Mouse (Mus musculus) layer of hippocampus, adult 2 months (tissue): ENCODE data around the gene Adamts12. TPM values are rescaled to one million over a fixed set of nuclear protein-coding genes. Genes with fewer than 3 reads are reported as not detected.
A peak's percentile ranks its signal among the peaks of the same experiment; 100 is the strongest.

Experiments
- DNase-seq, 2 experiments: peaks; one replicate each; pipeline ENCODE4 v3.0.0; 2022; ENCODE audit warnings: low spot score in 2 of 2
- H3K27ac ChIP-seq: fragments of 200-600 bp; 2 replicates; pipeline ENCODE4 v1.8.1; 2022
- H3K4me3 ChIP-seq: fragments of 200-600 bp; 2 replicates; pipeline ENCODE4 v1.8.1; 2022; ENCODE audit warnings: mild to moderate bottlenecking
- CTCF ChIP-seq: fragments of 200-600 bp; conservative IDR thresholded peaks from 2 replicates; pipeline ENCODE4 v1.8.1; 2022; ENCODE audit warnings: antibody characterized with exemption, mild to moderate bottlenecking, moderate library complexity
- total RNA-seq, 2 experiments: library from RNA; stranded (reverse); gene quantifications; 2 replicates each; pipeline ENCODE4 v1.2.3; 2021

Adamts12 gene
- total RNA-seq, 2 experiments from 2014 or later, result 0.39 to 1.3 TPM

GRCm38 (mm10) chr15:11145581-11145980 lies 81.0 kb downstream of the Adamts12 start:
- no peak overlapping the region for H3K4me3 ChIP-seq
- no peak for TF ChIP-seq CTCF
- no peak overlapping the region for H3K27ac ChIP-seq
- DNase-seq, result no peak

- TF ChIP-seq CTCF, result no peak
- Histone ChIP-seq H3K27ac (no peak overlapping the region), H3K4me3 (no peak overlapping the region)
- DNase-seq, result no peak
Observed at GRCm38 (mm10) chr15:11159386-11159785, 94.8 kb downstream of the Adamts12 start.

- Histone ChIP-seq H3K27ac (no peak overlapping the region), H3K4me3 (no peak overlapping the region)
- DNase-seq, result no peak
- TF ChIP-seq CTCF, result peak; percentile 16; the same call in 1 of the 2 replicates
Observed at GRCm38 (mm10) chr15:11160759-11161158, 96.2 kb downstream of the Adamts12 start.

- Histone ChIP-seq H3K4me3 (no peak overlapping the region), H3K27ac (no peak overlapping the region)
- DNase-seq, result no peak
- TF ChIP-seq CTCF, result no peak
Observed at GRCm38 (mm10) chr15:11165883-11166282, 101.3 kb downstream of the Adamts12 start.

GRCm38 (mm10) chr15:11173884-11174470 lies 109.4 kb downstream of the Adamts12 start:
- TF ChIP-seq CTCF, result no peak
- no peak overlapping the region for H3K4me3 ChIP-seq
- DNase-seq, result no peak
- no peak overlapping the region for H3K27ac ChIP-seq

- no peak for TF ChIP-seq CTCF
Observed at GRCm38 (mm10) chr15:11174842-11175241, 110.3 kb downstream of the Adamts12 start.

GRCm38 (mm10) chr15:11177448-11177847 lies 112.9 kb downstream of the Adamts12 start:
- no peak for TF ChIP-seq CTCF
- DNase-seq, result no peak
- H3K27ac ChIP-seq, result no peak overlapping the region
- H3K4me3 ChIP-seq, result no peak overlapping the region

More at GRCm38 (mm10) chr15:11174842-11175241, 110.3 kb downstream of the Adamts12 start:
- Histone ChIP-seq H3K4me3 (no peak overlapping the region), H3K27ac (no peak overlapping the region)
- DNase-seq, result no peak

- H3K27ac ChIP-seq, result no peak overlapping the region
- no peak for TF ChIP-seq CTCF
- no peak overlapping the region for H3K4me3 ChIP-seq
- no peak for DNase-seq
Observed at GRCm38 (mm10) chr15:11179751-11180169, 115.2 kb downstream of the Adamts12 start.

- H3K27ac ChIP-seq, result no peak overlapping the region
- TF ChIP-seq CTCF, result no peak
- DNase-seq, result no peak
- H3K4me3 ChIP-seq, result no peak overlapping the region
Observed at GRCm38 (mm10) chr15:11186711-11187110, 122.1 kb downstream of the Adamts12 start.

GRCm38 (mm10) chr15:11190447-11190846 lies 125.9 kb downstream of the Adamts12 start:
- Histone ChIP-seq H3K4me3 (no peak overlapping the region), H3K27ac (no peak overlapping the region)
- no peak for DNase-seq
- no peak for TF ChIP-seq CTCF

GRCm38 (mm10) chr15:11192762-11193161 lies 128.2 kb downstream of the Adamts12 start:
- H3K27ac ChIP-seq, result no peak overlapping the region
- DNase-seq, result no peak
- H3K4me3 ChIP-seq, result no peak overlapping the region
- TF ChIP-seq CTCF, result no peak

- Histone ChIP-seq H3K27ac (no peak overlapping the region), H3K4me3 (no peak overlapping the region)
- DNase-seq, result no peak
- TF ChIP-seq CTCF, result no peak
Observed at GRCm38 (mm10) chr15:11197051-11197450, 132.5 kb downstream of the Adamts12 start.

- DNase-seq, result no peak
- no peak overlapping the region for H3K27ac ChIP-seq
- TF ChIP-seq CTCF, result no peak
- no peak overlapping the region for H3K4me3 ChIP-seq
Observed at GRCm38 (mm10) chr15:11198246-11198795, 133.7 kb downstream of the Adamts12 start.

- Histone ChIP-seq H3K4me3 (no peak overlapping the region), H3K27ac (no peak overlapping the region)
- no peak for TF ChIP-seq CTCF
- DNase-seq, result no peak
Observed at GRCm38 (mm10) chr15:11203084-11203483, 138.5 kb downstream of the Adamts12 start.

GRCm38 (mm10) chr15:11204934-11205333 lies 140.3 kb downstream of the Adamts12 start:
- TF ChIP-seq CTCF, result no peak

More at GRCm38 (mm10) chr15:11204934-11205333, 140.3 kb downstream of the Adamts12 start:
- no peak for DNase-seq
- Histone ChIP-seq H3K27ac (no peak overlapping the region), H3K4me3 (no peak overlapping the region)
